In the genomic region with DNA sequence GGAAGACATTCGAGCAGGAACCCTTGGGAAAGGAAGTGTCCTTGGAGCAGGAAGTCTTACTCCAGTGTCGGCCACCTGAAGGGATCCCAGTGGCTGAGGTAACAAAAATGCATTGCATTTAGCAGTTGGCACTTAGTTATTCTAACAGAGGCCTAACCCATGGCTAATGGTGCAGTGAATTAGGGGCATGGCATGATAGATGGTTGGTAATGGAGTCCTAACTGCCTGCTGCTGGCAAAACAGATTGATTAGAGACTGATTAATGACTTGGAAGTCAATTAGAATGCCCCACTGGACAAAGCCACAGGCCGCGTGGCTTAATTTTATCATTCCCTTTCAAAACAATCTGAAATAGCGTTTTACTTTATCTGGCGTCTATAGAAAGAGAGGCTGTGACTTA, we compare ENCODE assay signal across 23 mouse cellular contexts.
A peak's percentile ranks its signal among the peaks of the same experiment; 100 is the strongest.
DNase-seq lines count a peak whose midpoint lies in the region; ATAC-seq lines count a peak whose summit lies in the region.
"Had no signal": no experiment of that assay in that cellular context is flagged by ENCODE, and none has a peak within 500 bp of the region (broad histone marks: within the 10 kb centered on the region; RNA-seq: fewer than 3 reads in every experiment).

No protein-coding gene starts in this region.

- no peaks in the 10 kb centered on the region for H3K4me1 ChIP-seq in neural tube, embryonic 11.5 days (ENCODE audit: control insufficient read depth, insufficient read depth, low read length)
- H3K4me1 ChIP-seq in neural tube, embryonic 15.5 days, result no peaks in the 10 kb centered on the region
- H3K4me1 ChIP-seq in neural tube, embryonic 14.5 days (ENCODE audit: control insufficient read depth, insufficient read depth, low read length), result no peaks in the 10 kb centered on the region
- H3K4me1 ChIP-seq: forebrain, embryonic 10.5 days; forebrain, embryonic 13.5 days; hindbrain, embryonic 10.5 days had no signal

- intact Hi-C loops in gastrocnemius, postnatal 36 days (cut with DNase I), result no loop called here

- no peaks in the 10 kb centered on the region for H3K36me3 ChIP-seq in neural tube, embryonic 11.5 days (ENCODE audit: control insufficient read depth, insufficient read depth, low read length)
- H3K36me3 ChIP-seq in neural tube, embryonic 15.5 days, result no peaks in the 10 kb centered on the region
- H3K36me3 ChIP-seq in neural tube, embryonic 14.5 days (ENCODE audit: control insufficient read depth, insufficient read depth, low read length), result no peaks in the 10 kb centered on the region
- H3K36me3 ChIP-seq: forebrain, embryonic 10.5 days had no signal

- H3K27ac ChIP-seq in neural tube, embryonic 11.5 days (ENCODE audit: low read depth, low read length), result no peak overlapping the region
- no peak overlapping the region for H3K27ac ChIP-seq in neural tube, embryonic 15.5 days (replicated peaks)
- no peak overlapping the region for H3K27ac ChIP-seq in neural tube, embryonic 14.5 days (ENCODE audit: low read depth, low read length)
- H3K27ac ChIP-seq: forebrain, embryonic 10.5 days; forebrain, embryonic 13.5 days; hindbrain, embryonic 10.5 days; hindbrain, postnatal 0 days had no signal

- no peak overlapping the region for H3K4me3 ChIP-seq in neural tube, embryonic 11.5 days (ENCODE audit: low read depth, low read length)
- no peak overlapping the region for H3K4me3 ChIP-seq in neural tube, embryonic 15.5 days (replicated peaks)
- H3K4me3 ChIP-seq in neural tube, embryonic 14.5 days (ENCODE audit: low read depth, low read length), result no peak overlapping the region
- H3K4me3 ChIP-seq: forebrain, embryonic 10.5 days; forebrain, embryonic 13.5 days; hindbrain, embryonic 10.5 days had no signal

- 74% methylated on average over 6 of the region's 6 CpGs for WGBS in neural tube, embryonic 11.5 days
- 41% methylated on average over 6 of the region's 6 CpGs for WGBS in neural tube, embryonic 15.5 days
- WGBS in neural tube, embryonic 14.5 days, result 40% methylated on average over 6 of the region's 6 CpGs

- peak; percentile 16 for DNase-seq in embryo, embryonic 10 days (ENCODE audit: low spot score)
- DNase-seq in embryo, embryonic 10.5 days (ENCODE audit: low spot score), result no peak
- peak; percentile 31 for DNase-seq in neural tube, embryonic 11.5 days (ENCODE audit: low spot score)
- peak; percentile 50 for DNase-seq in MN1 (ENCODE audit: low spot score)
- DNase-seq in gastrocnemius, postnatal 36 days, result no peak
- DNase-seq: adrenal gland, postnatal 10 days; adrenal gland, postnatal 36 days; cerebellum, adult 11 months; cerebellum, adult 2 months; cerebellum, adult 9-11 months; cerebellum, postnatal 25 days; gastrocnemius, postnatal 10 days; heart, adult 11 months had no signal

- H3K27me3 ChIP-seq in neural tube, embryonic 11.5 days (ENCODE audit: control insufficient read depth, insufficient read depth, low read length), result no peaks in the 10 kb centered on the region
- no peaks in the 10 kb centered on the region for H3K27me3 ChIP-seq in neural tube, embryonic 15.5 days (replicated peaks)
- H3K27me3 ChIP-seq in neural tube, embryonic 14.5 days (ENCODE audit: control insufficient read depth, insufficient read depth, low read length), result no peaks in the 10 kb centered on the region
- H3K27me3 ChIP-seq: forebrain, embryonic 13.5 days; Patski had no signal

- no peaks in the 10 kb centered on the region for H3K9me3 ChIP-seq in neural tube, embryonic 11.5 days (ENCODE audit: control insufficient read depth, low read length)
- no peaks in the 10 kb centered on the region for H3K9me3 ChIP-seq in neural tube, embryonic 15.5 days (replicated peaks)
- H3K9me3 ChIP-seq in neural tube, embryonic 14.5 days (ENCODE audit: control insufficient read depth, low read length), result no peaks in the 10 kb centered on the region
- H3K9me3 ChIP-seq: forebrain, embryonic 10.5 days; forebrain, embryonic 13.5 days; hindbrain, embryonic 10.5 days had no signal

- peak; percentile 67; the same call in 1 of the 2 replicates for ATAC-seq in neural tube, embryonic 11.5 days (ENCODE audit: insufficient read depth, low FRiP score, low TSS enrichment)
- ATAC-seq in neural tube, embryonic 15.5 days (ENCODE audit: low FRiP score), result no peak
- ATAC-seq in neural tube, embryonic 14.5 days (ENCODE audit: low read depth), result peak; percentile 44; the same call in 1 of the 2 replicates
- ATAC-seq: forebrain, embryonic 13.5 days; forebrain, embryonic 16.5 days; hindbrain, postnatal 0 days; inflammation-experienced regulatory T-cells, adult 6 months; Patski had no signal

- no peak overlapping the region for H3K9ac ChIP-seq in neural tube, embryonic 11.5 days (ENCODE audit: low read length)
- no peak overlapping the region for H3K9ac ChIP-seq in neural tube, embryonic 15.5 days (replicated peaks)
- no peak overlapping the region for H3K9ac ChIP-seq in neural tube, embryonic 14.5 days (replicated peaks; ENCODE audit: low read depth, low read length)
- H3K9ac ChIP-seq: forebrain, embryonic 13.5 days had no signal

- H3K4me2 ChIP-seq in neural tube, embryonic 11.5 days (ENCODE audit: low read depth), result no peak overlapping the region
- no peak overlapping the region for H3K4me2 ChIP-seq in neural tube, embryonic 15.5 days
- no peak overlapping the region for H3K4me2 ChIP-seq in neural tube, embryonic 14.5 days (ENCODE audit: low read depth, low read length)
- H3K4me2 ChIP-seq: forebrain, embryonic 13.5 days; heart, embryonic 11.5 days had no signal

Comparison
In these comparisons a context has a peak if more than half of its experiments do, and no peak if none do; other contexts are left out.
1. DNase-seq: peak in embryo, embryonic 10 days (single experiment), neural tube, embryonic 11.5 days (single experiment) and MN1 (single experiment); none in embryo, embryonic 10.5 days (single experiment) and gastrocnemius, postnatal 36 days (0 of 2).